Mouse (Mus musculus): ENCODE measurements at regions not wholly inside any gene's neighbourhood (a gene's known extent, or its start where the extent isn't known, plus 50 kb on each side); places are given as distances from the start of the nearest gene placed in this dataset.

- TF ChIP-seq CTCF (IDR thresholded peaks at IDR 0.05; ENCODE audit: low read depth, low read length) = no peak
- TF ChIP-seq POLR2A (IDR thresholded peaks at IDR 0.05; ENCODE audit: borderline replicate concordance, low read depth, low read length) = no peak
Measured at GRCm38 (mm10) chr12:27673404-27673803, 331.0 kb upstream of the Sox11 start.

All from bone marrow macrophage, adult 2 months (primary cell).